Mouse (Mus musculus) stomach, embryonic 14.5 days (tissue): Measurements from ENCODE around the gene Unc45b. TPM values are rescaled to one million over a fixed set of nuclear protein-coding genes. Genes with fewer than 3 reads are reported as not detected.

Experiments
- ATAC-seq: fragments of 200-750 bp; cut with Nextera tagmentation; 2 replicates; pipeline ENCODE4 v1.8.0; 2017; ENCODE audit warnings: low read depth, moderate TSS enrichment; ENCODE audit not compliant: insufficient number of reproducible peaks, insufficient read depth, low FRiP score
- H3K27ac ChIP-seq: fragments of 300-500 bp; sonication (generic); 2 replicates; pipeline ENCODE4 v1.5.1; 2014; ENCODE audit warnings: mild to moderate bottlenecking, low read length, moderate library complexity, mixed read lengths
- H3K27me3 ChIP-seq: fragments of 300-500 bp; sonication (generic); 2 replicates; pipeline ENCODE4 v1.6.1; 2014; ENCODE audit warnings: low read length, control low read depth, mixed read lengths; ENCODE audit not compliant: control insufficient read depth, insufficient read depth
- H3K36me3 ChIP-seq: fragments of 300-500 bp; sonication (generic); 2 replicates; pipeline ENCODE4 v1.6.1; 2014; ENCODE audit warnings: mild to moderate bottlenecking, control low read depth, low read length, moderate library complexity, mixed read lengths; ENCODE audit not compliant: control insufficient read depth, insufficient read depth
- H3K4me1 ChIP-seq: fragments of 300-500 bp; sonication (generic); 2 replicates; pipeline ENCODE4 v1.6.1; 2014; ENCODE audit warnings: low read length, control low read depth, mixed read lengths; ENCODE audit not compliant: control insufficient read depth, insufficient read depth
- H3K4me2 ChIP-seq: fragments of 300-500 bp; sonication (generic); replicated peaks from 2 replicates; pipeline ENCODE4 v1.6.1; 2014; ENCODE audit warnings: low read depth, low read length, control low read depth
- H3K4me3 ChIP-seq: fragments of 300-500 bp; sonication (generic); 2 replicates; pipeline ENCODE4 v1.5.1; 2014; ENCODE audit warnings: low read depth, low read length, control low read depth
- H3K9ac ChIP-seq: fragments of 300-500 bp; sonication (generic); replicated peaks from 2 replicates; pipeline ENCODE4 v1.6.1; 2014; ENCODE audit warnings: low read depth, mild to moderate bottlenecking, control low read depth, low read length, moderate library complexity, mixed read lengths
- H3K9me3 ChIP-seq: fragments of 300-500 bp; sonication (generic); 2 replicates; pipeline ENCODE4 v1.6.1; 2016; ENCODE audit warnings: low read depth, low read length, control low read depth; ENCODE audit not compliant: control insufficient read depth
- WGBS: fragments of 180-500 bp; shearing (Covaris S2); extraction: QIAGEN DNeasy Blood & Tissue Kit; methylation state at CpG from one replicate; pipeline ENCODE4 v1.1.7; 2014; 5-methylcytosine and 5-hydroxymethylcytosine counted together
- polyA plus RNA-seq: library from polyadenylated mRNA; unstranded; fragments of >200 nt; fragmentation: Nextera tagmentation; extraction: Ambion mirVana; gene quantifications from 2 replicates; pipeline ENCODE4 v1.2.1, GENCODE M21; 2014

Gene Unc45b
- polyA plus RNA-seq, 1 experiment from 2014 or later: 1.8 TPM

- Histone ChIP-seq H3K9ac (no peak overlapping the region), H3K9me3 (no peaks in the 10 kb centered on the region), H3K4me1 (peaks cover 12% of the 10 kb centered on the region; the same call in 1 of the 2 replicates), H3K36me3 (0 out of 2 replicates have a peak, but pooled peaks cover 5% of the 10 kb centered on the region), H3K4me2 (no peak overlapping the region), H3K27ac (no peak overlapping the region), H3K27me3 (no peaks in the 10 kb centered on the region), H3K4me3 (no peak overlapping the region)
- no peak for ATAC-seq
- 81% methylated on average over 3 of the region's 3 CpGs for WGBS
Measured at GRCm38 (mm10) chr11:82886559-82886958, 23.8 kb upstream of the Unc45b start.

DNA sequence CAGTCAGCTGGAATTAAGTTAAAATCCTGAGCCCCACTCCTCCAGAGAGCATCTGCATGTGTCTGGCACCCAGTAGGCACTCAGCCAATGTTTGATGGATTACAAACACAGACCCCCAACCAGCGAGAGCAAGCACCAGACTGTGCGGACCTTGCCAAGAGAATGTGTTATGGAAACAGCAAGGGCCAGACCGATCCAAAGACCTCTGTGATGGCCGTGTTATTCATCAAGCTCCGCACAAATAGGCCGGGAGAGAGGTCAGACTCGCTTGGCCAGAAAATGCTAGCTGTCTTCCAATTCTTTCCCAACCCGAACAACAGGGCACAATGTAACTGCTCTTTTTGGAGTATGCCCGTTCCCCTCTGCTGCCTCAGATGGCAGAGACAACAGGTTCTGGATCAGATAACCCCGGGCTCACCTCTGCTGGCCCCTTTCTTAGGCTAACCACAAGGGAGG lies 21.8 kb upstream of the Unc45b start:
- no peaks in the 10 kb centered on the region for H3K9me3 ChIP-seq
- no peak overlapping the region for H3K27ac ChIP-seq
- no peak overlapping the region for H3K4me3 ChIP-seq
- no peak for ATAC-seq
- H3K4me2 ChIP-seq: peak overlapping the region; percentile 78
- no peak overlapping the region; the same call in 1 of the 2 replicates for H3K9ac ChIP-seq
- H3K36me3 ChIP-seq: no peaks in the 10 kb centered on the region
- no peaks in the 10 kb centered on the region for H3K27me3 ChIP-seq
- H3K4me1 ChIP-seq: peaks cover 12% of the 10 kb centered on the region; the same call in 1 of the 2 replicates
- 32% methylated on average over 10 of the region's 10 CpGs for WGBS

- Histone ChIP-seq H3K4me2 (peak overlapping the region; percentile 78), H3K27me3 (no peaks in the 10 kb centered on the region), H3K4me1 (peaks cover 12% of the 10 kb centered on the region; the same call in 1 of the 2 replicates), H3K4me3 (peak overlapping the region; percentile 58), H3K36me3 (no peaks in the 10 kb centered on the region), H3K9me3 (no peaks in the 10 kb centered on the region), H3K27ac (no peak overlapping the region; the same call in 1 of the 2 replicates), H3K9ac (peak overlapping the region; percentile 69)
- ATAC-seq: peak; percentile 19; the same call in 1 of the 2 replicates
- WGBS: 6% methylated on average over 30 of the region's 31 CpGs
Measured at GRCm38 (mm10) chr11:82889524-82890341, 20.6 kb upstream of the Unc45b start.

DNA sequence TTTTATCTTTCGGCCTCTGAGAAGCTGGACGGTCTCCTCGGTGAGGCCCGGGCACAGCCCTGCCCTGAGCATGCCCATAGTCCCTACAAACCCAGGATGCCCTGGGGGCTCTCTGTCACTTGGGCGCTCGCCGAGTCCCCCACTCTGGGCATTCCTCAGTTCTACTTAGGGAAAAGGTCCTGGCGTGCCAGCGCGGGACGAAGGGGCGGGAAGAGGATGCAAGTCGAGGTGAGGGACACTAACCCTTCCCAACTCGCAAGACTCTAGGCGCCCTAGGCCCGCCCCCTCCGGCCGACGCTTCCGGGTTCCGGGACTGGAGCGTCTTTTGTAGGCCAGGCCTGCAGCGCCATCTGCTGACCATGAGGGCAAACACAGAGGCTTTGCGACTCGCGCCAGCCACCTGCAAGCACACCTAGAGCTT lies 20.0 kb upstream of the Unc45b start, which contains the start of gene Rad51d:
Rad51d (minus strand) TSS at position 273 of the 421 bp plus-strand sequence.
- H3K4me1 ChIP-seq: peaks cover 12% of the 10 kb centered on the region; the same call in 1 of the 2 replicates
- 0% methylated on average over 26 of the region's 26 CpGs for WGBS
- no peaks in the 10 kb centered on the region for H3K36me3 ChIP-seq
- H3K9me3 ChIP-seq: no peaks in the 10 kb centered on the region
- no peak within 1 kb of the TSS; the same call in 1 of the 2 replicates for H3K27ac ChIP-seq
- peak; percentile 90 for ATAC-seq
- peak within 1 kb of the TSS; percentile 69 for H3K9ac ChIP-seq
- H3K27me3 ChIP-seq: no peaks in the 10 kb centered on the region
- peak within 1 kb of the TSS; percentile 78 for H3K4me2 ChIP-seq
- peak within 1 kb of the TSS; percentile 58 for H3K4me3 ChIP-seq

GRCm38 (mm10) chr11:82891936-82892335 lies 18.4 kb upstream of the Unc45b start, which contains the start of gene Fndc8:
TSS of gene Fndc8 (plus strand) at chr11:82892124.
- 57% methylated on average over 7 of the region's 7 CpGs for WGBS

GRCm38 (mm10) chr11:82897478-82897877 lies 12.9 kb upstream of the Unc45b start:
- WGBS: 91% methylated on average over 10 of the region's 10 CpGs
- Histone ChIP-seq H3K27ac (no peak overlapping the region), H3K4me1 (no peaks in the 10 kb centered on the region), H3K9ac (no peak overlapping the region), H3K27me3 (no peaks in the 10 kb centered on the region), H3K36me3 (peaks cover 20% of the 10 kb centered on the region), H3K9me3 (no peaks in the 10 kb centered on the region), H3K4me3 (no peak overlapping the region), H3K4me2 (no peak overlapping the region)
- no peak for ATAC-seq

More at GRCm38 (mm10) chr11:82891936-82892335, 18.4 kb upstream of the Unc45b start, which contains the start of gene Fndc8:
- Histone ChIP-seq H3K9me3 (no peaks in the 10 kb centered on the region), H3K4me3 (no peak within 1 kb of the TSS), H3K4me2 (no peak within 1 kb of the TSS), H3K36me3 (no peaks in the 10 kb centered on the region), H3K9ac (no peak within 1 kb of the TSS), H3K27ac (no peak within 1 kb of the TSS), H3K4me1 (peaks cover 12% of the 10 kb centered on the region; the same call in 1 of the 2 replicates), H3K27me3 (no peaks in the 10 kb centered on the region)
- ATAC-seq: no peak

- H3K27ac ChIP-seq: no peak overlapping the region
- WGBS: 90% methylated on average over 5 of the region's 5 CpGs
- no peak overlapping the region for H3K9ac ChIP-seq
- no peaks in the 10 kb centered on the region for H3K27me3 ChIP-seq
- H3K4me1 ChIP-seq: no peaks in the 10 kb centered on the region
- H3K4me2 ChIP-seq: no peak overlapping the region
- ATAC-seq: no peak
- peaks cover 41% of the 10 kb centered on the region for H3K36me3 ChIP-seq
- no peak overlapping the region for H3K4me3 ChIP-seq
- H3K9me3 ChIP-seq: no peaks in the 10 kb centered on the region
Measured at GRCm38 (mm10) chr11:82899720-82900119, 10.6 kb upstream of the Unc45b start.

DNA sequence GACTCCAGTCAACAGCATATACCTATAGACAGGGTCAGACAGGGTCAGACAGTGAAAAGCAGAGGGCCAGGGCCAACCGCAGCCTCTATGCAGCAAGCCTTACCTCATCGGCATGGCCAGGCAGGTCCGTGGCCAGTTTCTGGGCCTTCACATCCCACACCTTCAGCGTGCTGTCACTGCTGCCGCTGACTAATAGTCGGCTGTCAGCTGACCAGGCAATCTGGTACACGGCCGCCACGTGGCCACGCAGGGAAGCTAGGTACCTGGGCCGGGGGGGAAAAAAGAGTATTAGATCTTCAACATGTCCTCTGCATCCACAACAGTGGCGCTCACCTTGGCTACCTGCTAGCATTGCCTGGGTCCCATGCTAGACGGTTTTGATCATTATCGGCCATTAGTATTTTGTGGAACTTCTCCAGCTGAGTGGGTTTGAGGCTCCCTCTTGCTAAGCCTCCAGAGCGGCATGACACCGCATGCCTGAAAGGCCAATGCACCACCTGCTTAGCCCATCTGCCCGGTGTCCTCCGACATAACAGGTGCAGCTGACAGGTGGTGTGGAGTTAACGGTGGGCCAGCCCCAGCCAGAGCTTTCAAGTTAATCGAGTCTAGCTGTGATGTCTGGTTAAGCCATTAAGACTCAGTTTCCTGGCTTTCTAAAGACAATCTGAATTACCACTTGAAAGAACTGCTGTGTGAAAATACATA lies 8.6 kb upstream of the Unc45b start:
- WGBS: 91% methylated on average over 20 of the region's 20 CpGs
- Histone ChIP-seq H3K27ac (no peak overlapping the region), H3K27me3 (no peaks in the 10 kb centered on the region), H3K4me1 (no peaks in the 10 kb centered on the region), H3K9ac (no peak overlapping the region), H3K9me3 (no peaks in the 10 kb centered on the region), H3K4me2 (no peak overlapping the region), H3K4me3 (no peak overlapping the region), H3K36me3 (peaks cover 52% of the 10 kb centered on the region)
- no peak for ATAC-seq
